Mouse (Mus musculus) embryonic facial prominence, embryonic 11.5 days (tissue): ENCODE measurements around the gene Reps1. TPM values are rescaled to one million over a fixed set of nuclear protein-coding genes. Genes with fewer than 3 reads are reported as not detected.

Experiments used
- ATAC-seq: fragments of 200-750 bp; cut with Nextera tagmentation; replicated peaks from 2 replicates; pipeline ENCODE4 v1.8.0; 2017; ENCODE audit warnings: low read depth; ENCODE audit not compliant: insufficient number of reproducible peaks, low FRiP score, low TSS enrichment
- DNase-seq: peaks from one replicate; pipeline ENCODE4 v3.0.0-alpha.2; 2015; ENCODE audit warnings: low spot score
- H3K27ac ChIP-seq: fragments of 300-500 bp; sonication (generic); replicated peaks from 2 replicates; pipeline ENCODE4 v1.5.1; 2014; ENCODE audit warnings: mild to moderate bottlenecking, low read depth, low read length, control low read depth
- H3K27me3 ChIP-seq: fragments of 300-500 bp; sonication (generic); 2 replicates; pipeline ENCODE4 v1.6.1; 2014; ENCODE audit warnings: mild to moderate bottlenecking, low read length, moderate library complexity, mixed read lengths; ENCODE audit not compliant: control insufficient read depth, insufficient read depth
- H3K36me3 ChIP-seq: fragments of 300-500 bp; sonication (generic); replicated peaks from 2 replicates; pipeline ENCODE4 v1.6.1; 2014; ENCODE audit warnings: low read depth, mild to moderate bottlenecking, low read length, moderate library complexity, mixed read lengths; ENCODE audit not compliant: control insufficient read depth, insufficient read depth
- H3K4me1 ChIP-seq: fragments of 300-500 bp; sonication (generic); 2 replicates; pipeline ENCODE4 v1.6.1; 2014; ENCODE audit warnings: low read length, mixed read lengths; ENCODE audit not compliant: control insufficient read depth, insufficient read depth
- H3K4me2 ChIP-seq: fragments of 300-500 bp; sonication (generic); 2 replicates; pipeline ENCODE4 v1.6.1; 2014; ENCODE audit warnings: low read depth, mild to moderate bottlenecking, control low read depth, low read length, moderate library complexity
- H3K4me3 ChIP-seq: fragments of 300-500 bp; sonication (generic); 2 replicates; pipeline ENCODE4 v1.5.1; 2014; ENCODE audit warnings: low read depth, low read length, control low read depth
- H3K9ac ChIP-seq: fragments of 300-500 bp; sonication (generic); replicated peaks from 2 replicates; pipeline ENCODE4 v1.6.1; 2014; ENCODE audit warnings: mild to moderate bottlenecking, control low read depth, low read length
- H3K9me3 ChIP-seq: fragments of 300-500 bp; sonication (generic); replicated peaks from 2 replicates; pipeline ENCODE4 v1.6.1; 2016; ENCODE audit warnings: mild to moderate bottlenecking, low read length, inconsistent platforms, mixed read lengths; ENCODE audit not compliant: control insufficient read depth
- WGBS: fragments of 180-500 bp; shearing (Covaris S2); extraction: QIAGEN DNeasy Blood & Tissue Kit; methylation state at CpG from one replicate; pipeline ENCODE4 v1.1.7; 2014; 5-methylcytosine and 5-hydroxymethylcytosine counted together
- polyA plus RNA-seq: library from polyadenylated mRNA; unstranded; fragments of >200 nt; fragmentation: Nextera tagmentation; extraction: Ambion mirVana; gene quantifications from 2 replicates; pipeline ENCODE4 v1.2.1, GENCODE M21; 2014

The Reps1 gene
- 26.7 and 41.2 TPM in 2 replicates for polyA plus RNA-seq

DNA sequence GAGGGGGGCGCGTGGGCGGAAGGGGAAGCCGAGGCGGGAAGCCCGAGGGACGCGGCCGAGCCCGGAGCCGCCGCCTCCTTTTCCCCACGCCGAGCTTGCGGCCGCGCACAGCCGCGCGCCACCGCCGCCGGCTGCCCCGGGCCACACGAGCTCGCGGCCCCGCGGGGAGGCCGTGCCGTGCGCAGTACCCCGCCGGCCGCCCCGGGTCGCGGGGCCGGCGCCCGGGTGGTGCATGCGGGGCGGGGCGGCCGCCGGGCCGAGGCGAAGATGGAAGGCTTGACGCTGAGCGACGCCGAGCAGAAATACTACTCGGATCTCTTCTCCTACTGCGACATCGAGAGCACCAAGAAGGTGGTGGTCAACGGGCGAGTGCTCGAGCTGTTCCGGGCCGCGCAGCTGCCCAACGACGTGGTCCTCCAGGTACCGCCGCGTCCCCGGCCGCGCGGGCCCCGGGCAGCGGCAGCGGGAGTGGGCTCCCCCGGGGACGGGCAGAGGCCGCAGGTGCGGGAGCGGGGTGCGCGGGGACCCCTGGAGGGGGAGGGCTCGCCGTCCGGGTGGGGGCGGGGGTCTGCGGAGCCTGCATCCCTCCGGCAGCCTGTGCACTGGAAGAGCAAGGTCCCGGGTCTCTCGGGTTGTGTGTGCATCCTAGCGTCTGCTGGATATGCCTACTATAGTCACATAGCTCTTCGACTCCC, at the start of gene Reps1:
Gene Reps1, plus strand, starts transcription at position 166 of the 695 bp plus-strand sequence.
- peak; percentile 79 for ATAC-seq
- peak within 1 kb of the TSS; percentile 67 for H3K4me2 ChIP-seq
- no peaks in the 10 kb centered on the region for H3K27me3 ChIP-seq
- under 1% methylated on average over 87 of the region's 90 CpGs for WGBS
- DNase-seq: peak; percentile 53
- H3K36me3 ChIP-seq: no peaks in the 10 kb centered on the region
- peak within 1 kb of the TSS; percentile 95 for H3K9ac ChIP-seq
- H3K4me3 ChIP-seq: peak within 1 kb of the TSS; percentile 95
- no peaks in the 10 kb centered on the region for H3K9me3 ChIP-seq
- H3K27ac ChIP-seq: peak within 1 kb of the TSS; percentile 83
- 0 out of 2 replicates have a peak, but pooled peaks cover 3% of the 10 kb centered on the region for H3K4me1 ChIP-seq

DNA sequence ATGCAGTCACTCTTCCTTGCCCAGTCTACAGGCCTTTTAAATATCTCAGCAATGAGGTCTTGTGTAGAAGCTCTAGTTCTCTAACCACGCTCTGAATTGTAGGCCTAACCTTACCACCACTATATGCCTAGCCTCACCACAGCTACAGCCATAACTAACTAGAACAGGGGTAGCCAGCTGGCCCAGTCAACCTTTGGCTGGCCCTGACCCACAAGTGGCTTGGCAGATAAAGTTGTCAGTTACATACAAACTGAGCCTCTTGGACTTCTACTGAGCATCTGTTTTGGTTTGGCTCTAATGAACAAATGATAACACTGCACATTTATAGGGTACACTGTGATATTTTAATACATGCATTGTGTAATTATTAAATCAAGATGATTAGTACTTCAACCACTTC, 48.9 kb upstream of the Reps1 start:
- 96% methylated on average over 1 of the region's 1 CpGs for WGBS
- Histone ChIP-seq H3K9me3 (no peaks in the 10 kb centered on the region), H3K9ac (no peak overlapping the region), H3K27me3 (no peaks in the 10 kb centered on the region), H3K4me1 (no peaks in the 10 kb centered on the region), H3K4me3 (no peak overlapping the region), H3K36me3 (no peaks in the 10 kb centered on the region), H3K4me2 (no peak overlapping the region), H3K27ac (no peak overlapping the region)
- DNase-seq: no peak
- ATAC-seq: no peak

GRCm38 (mm10) chr10:18007243-18007642, 48.4 kb upstream of the Reps1 start:
- Histone ChIP-seq H3K9me3 (no peaks in the 10 kb centered on the region), H3K4me2 (no peak overlapping the region), H3K4me1 (no peaks in the 10 kb centered on the region), H3K27ac (no peak overlapping the region), H3K27me3 (no peaks in the 10 kb centered on the region), H3K4me3 (no peak overlapping the region), H3K36me3 (no peaks in the 10 kb centered on the region), H3K9ac (no peak overlapping the region)
- DNase-seq (no peak), ATAC-seq (no peak)
- 92% methylated on average over 3 of the region's 3 CpGs for WGBS

DNA sequence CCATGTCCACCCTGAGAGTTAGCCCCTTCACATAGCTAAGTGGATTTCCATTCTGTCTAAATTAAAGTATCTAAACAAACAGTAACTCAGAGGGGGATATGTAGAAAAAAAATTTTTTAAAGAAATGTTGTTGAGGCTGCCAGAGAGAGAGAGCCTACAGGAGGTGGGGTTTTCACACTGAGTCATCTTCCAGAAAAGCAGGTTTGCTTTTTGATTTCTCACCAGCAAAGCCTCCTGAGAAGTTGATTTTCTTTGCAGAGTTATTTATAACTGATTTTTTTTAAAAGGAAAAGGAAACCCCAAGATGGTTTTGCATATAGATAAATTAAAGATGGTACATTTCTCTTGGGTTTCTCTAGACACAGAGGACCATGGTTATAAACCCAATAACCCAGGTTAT, 47.5 kb upstream of the Reps1 start:
- Histone ChIP-seq H3K4me2 (no peak overlapping the region), H3K4me1 (no peaks in the 10 kb centered on the region), H3K27ac (no peak overlapping the region), H3K9me3 (no peaks in the 10 kb centered on the region), H3K4me3 (no peak overlapping the region), H3K27me3 (no peaks in the 10 kb centered on the region), H3K36me3 (no peaks in the 10 kb centered on the region), H3K9ac (no peak overlapping the region)
- DNase-seq (no peak), ATAC-seq (no peak)

GRCm38 (mm10) chr10:18009744-18010143, 45.9 kb upstream of the Reps1 start:
- no peaks in the 10 kb centered on the region for H3K36me3 ChIP-seq
- H3K9ac ChIP-seq: no peak overlapping the region
- no peaks in the 10 kb centered on the region for H3K4me1 ChIP-seq
- H3K27ac ChIP-seq: no peak overlapping the region
- H3K9me3 ChIP-seq: no peaks in the 10 kb centered on the region
- H3K4me2 ChIP-seq: no peak overlapping the region
- no peak for DNase-seq
- no peak overlapping the region for H3K4me3 ChIP-seq
- no peaks in the 10 kb centered on the region for H3K27me3 ChIP-seq
- ATAC-seq: no peak
- WGBS: 89% methylated on average over 1 of the region's 1 CpGs

- Histone ChIP-seq H3K4me3 (no peak overlapping the region), H3K27me3 (no peaks in the 10 kb centered on the region), H3K9ac (no peak overlapping the region), H3K9me3 (no peaks in the 10 kb centered on the region), H3K4me1 (no peaks in the 10 kb centered on the region), H3K36me3 (no peaks in the 10 kb centered on the region; the same call in 1 of the 2 replicates), H3K27ac (no peak overlapping the region), H3K4me2 (no peak overlapping the region)
- DNase-seq: no peak
- ATAC-seq: no peak
- 89% methylated on average over 5 of the region's 5 CpGs for WGBS
Measured at GRCm38 (mm10) chr10:18011761-18012160, 43.9 kb upstream of the Reps1 start.

DNA sequence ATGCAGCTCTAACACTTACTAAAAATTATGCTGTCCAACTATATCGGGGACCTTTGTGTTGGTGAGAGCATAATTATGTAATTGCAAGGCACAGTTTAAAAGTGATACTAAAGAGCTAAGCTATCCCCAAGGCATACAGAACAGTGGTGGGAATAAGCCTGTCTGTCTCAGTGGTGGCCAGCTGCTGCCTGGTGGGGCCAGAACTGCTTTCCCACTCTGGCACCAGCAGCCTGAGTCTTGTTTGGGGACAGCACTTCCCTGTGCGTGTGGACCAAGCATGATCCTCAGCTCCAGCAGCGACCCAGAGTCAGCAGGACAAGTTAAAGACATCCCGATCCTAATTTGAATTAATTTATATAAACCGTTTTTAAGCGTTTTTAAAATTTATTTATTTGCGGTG, 35.2 kb upstream of the Reps1 start:
- no peaks in the 10 kb centered on the region for H3K9me3 ChIP-seq
- DNase-seq (no peak), ATAC-seq (no peak)
- H3K36me3 ChIP-seq: no peaks in the 10 kb centered on the region
- H3K27ac ChIP-seq: no peak overlapping the region
- H3K4me2 ChIP-seq: no peak overlapping the region
- no peaks in the 10 kb centered on the region for H3K27me3 ChIP-seq
- H3K9ac ChIP-seq: no peak overlapping the region
- H3K4me1 ChIP-seq: no peaks in the 10 kb centered on the region
- H3K4me3 ChIP-seq: no peak overlapping the region
- WGBS: 83% methylated on average over 7 of the region's 7 CpGs

- no peak overlapping the region for H3K4me3 ChIP-seq
- no peak overlapping the region for H3K4me2 ChIP-seq
- no peak overlapping the region for H3K9ac ChIP-seq
- 60% methylated on average over 1 of the region's 1 CpGs for WGBS
- H3K9me3 ChIP-seq: no peaks in the 10 kb centered on the region
- no peak overlapping the region for H3K27ac ChIP-seq
- DNase-seq (peak; percentile 15), ATAC-seq (no peak)
- H3K36me3 ChIP-seq: no peaks in the 10 kb centered on the region
- no peaks in the 10 kb centered on the region for H3K27me3 ChIP-seq
- no peaks in the 10 kb centered on the region for H3K4me1 ChIP-seq
Measured at GRCm38 (mm10) chr10:18020846-18021245, 34.8 kb upstream of the Reps1 start.
